ENCODE assay signal across 22 mouse cellular contexts in the genomic region with DNA sequence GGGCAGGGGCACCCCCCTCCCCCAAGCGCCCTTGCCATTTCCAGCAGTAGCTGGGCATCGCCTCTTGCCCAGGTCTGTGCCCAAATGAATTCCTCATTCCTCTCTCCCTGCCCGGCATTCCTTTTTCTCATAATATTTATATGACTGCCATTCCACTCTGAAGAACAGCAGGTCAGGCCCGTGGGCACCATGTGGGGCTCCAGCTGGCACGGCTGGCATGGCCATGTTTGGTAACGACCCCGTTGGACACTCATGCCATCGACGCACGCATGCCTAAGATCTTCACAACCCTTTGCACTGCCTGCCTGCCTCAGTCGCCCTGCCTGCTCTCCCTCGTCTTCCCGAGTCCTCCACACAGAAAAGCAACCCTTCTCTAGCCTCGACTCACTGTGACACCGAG.
A peak's percentile ranks its signal among the peaks of the same experiment; 100 is the strongest.
DNase-seq lines count a peak whose midpoint lies in the region; ATAC-seq and TF ChIP-seq lines count a peak whose summit lies in the region.
"Had no signal": no experiment of that assay in that cellular context is flagged by ENCODE, and none has a peak within 500 bp of the region (broad histone marks: within the 10 kb centered on the region; RNA-seq: fewer than 3 reads in every experiment).

No protein-coding gene starts in this region.

- no peak for ATAC-seq in heart, embryonic 11.5 days (replicated peaks; ENCODE audit: insufficient number of reproducible peaks, low FRiP score, low TSS enrichment)
- ATAC-seq in heart, postnatal 0 days (ENCODE audit: insufficient read depth, low read depth): no peak
- no peak for ATAC-seq in intestine, embryonic 16.5 days
- ATAC-seq in limb, embryonic 13.5 days (ENCODE audit: low FRiP score, low read depth): no peak
- ATAC-seq: forebrain, embryonic 15.5 days; inflammation-experienced regulatory T-cells, adult 6 months; Patski had no signal

- peak overlapping the region; percentile 95 for H3K27ac ChIP-seq in heart, embryonic 11.5 days (ENCODE audit: low read depth, low read length)
- H3K27ac ChIP-seq in heart, postnatal 0 days (ENCODE audit: low read depth): peak overlapping the region; percentile 74
- H3K27ac ChIP-seq in intestine, embryonic 16.5 days (ENCODE audit: low read length): peak overlapping the region; percentile 60
- peak overlapping the region; percentile 15; the same call in 1 of the 2 replicates for H3K27ac ChIP-seq in limb, embryonic 13.5 days
- H3K27ac ChIP-seq: embryonic facial prominence, embryonic 15.5 days; forebrain, embryonic 15.5 days; hindbrain, embryonic 14.5 days; kidney, embryonic 15.5 days had no signal

- peak overlapping the region; percentile 54; the same call in 1 of the 2 replicates for H3K9ac ChIP-seq in heart, embryonic 11.5 days (ENCODE audit: low read depth, low read length)
- H3K9ac ChIP-seq in heart, postnatal 0 days (replicated peaks; ENCODE audit: low read depth, low read length): no peak overlapping the region
- no peak overlapping the region for H3K9ac ChIP-seq in intestine, embryonic 16.5 days (ENCODE audit: low read depth, low read length)
- peak overlapping the region; percentile 13; the same call in 1 of the 2 replicates for H3K9ac ChIP-seq in limb, embryonic 13.5 days
- H3K9ac ChIP-seq: embryonic facial prominence, embryonic 15.5 days; forebrain, embryonic 15.5 days; hindbrain, embryonic 14.5 days; kidney, embryonic 15.5 days had no signal

- no peak for TF ChIP-seq CTCF in heart, postnatal 0 days (IDR thresholded peaks at IDR 0.05; ENCODE audit: low read depth)

- no peak overlapping the region for H3K4me3 ChIP-seq in heart, embryonic 11.5 days (ENCODE audit: low read depth, low read length)
- H3K4me3 ChIP-seq in heart, postnatal 0 days (ENCODE audit: low read depth, low read length): no peak overlapping the region
- no peak overlapping the region for H3K4me3 ChIP-seq in intestine, embryonic 16.5 days (ENCODE audit: low read length)
- no peak overlapping the region for H3K4me3 ChIP-seq in limb, embryonic 13.5 days
- H3K4me3 ChIP-seq: embryonic facial prominence, embryonic 15.5 days; forebrain, embryonic 15.5 days; kidney, embryonic 15.5 days had no signal

- WGBS in heart, embryonic 11.5 days (ENCODE audit: insufficient replicate concordance): 81% methylated on average over 15 of the region's 15 CpGs
- 79% methylated on average over 15 of the region's 15 CpGs for WGBS in heart, postnatal 0 days
- 70% methylated on average over 15 of the region's 15 CpGs for WGBS in intestine, embryonic 16.5 days
- WGBS in limb, embryonic 13.5 days: 76% methylated on average over 15 of the region's 15 CpGs

- no peaks in the 10 kb centered on the region for H3K36me3 ChIP-seq in heart, embryonic 11.5 days (ENCODE audit: control insufficient read depth, insufficient read depth, low read length)
- no peaks in the 10 kb centered on the region for H3K36me3 ChIP-seq in heart, postnatal 0 days (replicated peaks; ENCODE audit: control insufficient read depth, insufficient read depth, low read length)
- H3K36me3 ChIP-seq in intestine, embryonic 16.5 days (ENCODE audit: control insufficient read depth, insufficient read depth, low read length): no peaks in the 10 kb centered on the region
- H3K36me3 ChIP-seq in limb, embryonic 13.5 days: no peaks in the 10 kb centered on the region
- H3K36me3 ChIP-seq: embryonic facial prominence, embryonic 15.5 days; forebrain, embryonic 15.5 days; G1E; kidney, embryonic 15.5 days had no signal

- no peaks in the 10 kb centered on the region for H3K27me3 ChIP-seq in heart, embryonic 11.5 days (ENCODE audit: control insufficient read depth, insufficient read depth, low read length)
- H3K27me3 ChIP-seq in heart, postnatal 0 days (ENCODE audit: control insufficient read depth, insufficient read depth, low read length): no peaks in the 10 kb centered on the region
- no peaks in the 10 kb centered on the region for H3K27me3 ChIP-seq in intestine, embryonic 16.5 days (replicated peaks; ENCODE audit: control insufficient read depth, insufficient read depth, low read length)
- no peaks in the 10 kb centered on the region for H3K27me3 ChIP-seq in limb, embryonic 13.5 days
- H3K27me3 ChIP-seq: embryonic facial prominence, embryonic 15.5 days; forebrain, embryonic 15.5 days had no signal

- H3K4me2 ChIP-seq in heart, embryonic 11.5 days: peak overlapping the region; percentile 4; the same call in 1 of the 2 replicates
- H3K4me2 ChIP-seq in heart, postnatal 0 days (ENCODE audit: low read depth, low read length): no peak overlapping the region
- no peak overlapping the region for H3K4me2 ChIP-seq in intestine, embryonic 16.5 days (ENCODE audit: low read depth, low read length)
- no peak overlapping the region for H3K4me2 ChIP-seq in limb, embryonic 13.5 days (replicated peaks)
- H3K4me2 ChIP-seq: embryonic facial prominence, embryonic 15.5 days; forebrain, embryonic 15.5 days; hindbrain, embryonic 14.5 days; kidney, embryonic 15.5 days; midbrain, embryonic 11.5 days had no signal

- TF ChIP-seq EP300 in heart, postnatal 0 days (IDR thresholded peaks at IDR 0.05; ENCODE audit: low read depth): no peak

- no peak for DNase-seq in heart, postnatal 4 days
- DNase-seq in heart, postnatal 0 days (ENCODE audit: low spot score): no peak
- DNase-seq in heart, adult 11 months: no peak
- DNase-seq in spleen, postnatal 36 days (ENCODE audit: low spot score in 2 of 2): no peak
- no peak for DNase-seq in adrenal gland, adult 2 months
- DNase-seq: B cell, adult 2 months; cerebellum, adult 11-12 months; gastrocnemius, postnatal 10 days; kidney, postnatal 36 days; lung, postnatal 10 days; thymus, postnatal 14 days had no signal

- H3K9me3 ChIP-seq in heart, embryonic 11.5 days (replicated peaks; ENCODE audit: control insufficient read depth, low read length): no peaks in the 10 kb centered on the region
- no peaks in the 10 kb centered on the region for H3K9me3 ChIP-seq in heart, postnatal 0 days (replicated peaks; ENCODE audit: control insufficient read depth, low read length)
- H3K9me3 ChIP-seq in intestine, embryonic 16.5 days (ENCODE audit: control insufficient read depth, low read length): no peaks in the 10 kb centered on the region
- H3K9me3 ChIP-seq in limb, embryonic 13.5 days: no peaks in the 10 kb centered on the region
- H3K9me3 ChIP-seq: embryonic facial prominence, embryonic 15.5 days; forebrain, embryonic 15.5 days; kidney, embryonic 15.5 days had no signal

- H3K4me1 ChIP-seq in heart, embryonic 11.5 days (ENCODE audit: control insufficient read depth, insufficient read depth, low read length): peaks cover 62% of the 10 kb centered on the region
- peaks cover 27% of the 10 kb centered on the region for H3K4me1 ChIP-seq in heart, postnatal 0 days (ENCODE audit: control insufficient read depth, insufficient read depth)
- peaks cover 21% of the 10 kb centered on the region for H3K4me1 ChIP-seq in intestine, embryonic 16.5 days (ENCODE audit: control insufficient read depth, insufficient read depth, low read length)
- peaks cover 79% of the 10 kb centered on the region for H3K4me1 ChIP-seq in limb, embryonic 13.5 days

Comparison
In these comparisons a context has a peak if more than half of its experiments do, and no peak if none do; other contexts are left out.
1. H3K9ac ChIP-seq: peak in heart, embryonic 11.5 days (single experiment) and limb, embryonic 13.5 days (single experiment); none in heart, postnatal 0 days (single experiment) and intestine, embryonic 16.5 days (single experiment).
2. H3K27ac ChIP-seq: peak in every context shown above with its lines; median percentile 95 in heart, embryonic 11.5 days; 74 in heart, postnatal 0 days; 60 in intestine, embryonic 16.5 days; 15 in limb, embryonic 13.5 days.